Mouse (Mus musculus): ENCODE data around the gene Cenpm. TPM values are rescaled to one million over a fixed set of nuclear protein-coding genes. Genes with fewer than 3 reads are reported as not detected.

The Cenpm gene
- total RNA-seq, 2 experiments from 2014 or later: 2.3 to 11.0 TPM

- ATAC-seq (replicated peaks; ENCODE audit: low FRiP score, poor library complexity, severe bottlenecking): no peak
Observed at GRCm38 (mm10) chr15:82203611-82204351, 40.8 kb downstream of the Cenpm start.

- ATAC-seq (replicated peaks; ENCODE audit: low FRiP score, poor library complexity, severe bottlenecking): no peak
Observed at GRCm38 (mm10) chr15:82203090-82203489, 41.5 kb downstream of the Cenpm start.

GRCm38 (mm10) chr15:82202086-82202485, 42.5 kb downstream of the Cenpm start:
- ATAC-seq (replicated peaks; ENCODE audit: low FRiP score, poor library complexity, severe bottlenecking): no peak

- no peak for ATAC-seq (replicated peaks; ENCODE audit: low FRiP score, poor library complexity, severe bottlenecking)
Observed at GRCm38 (mm10) chr15:82199546-82199945, 45.0 kb downstream of the Cenpm start.

GRCm38 (mm10) chr15:82198342-82198741, 46.2 kb downstream of the Cenpm start:
- ATAC-seq (replicated peaks; ENCODE audit: low FRiP score, poor library complexity, severe bottlenecking): no peak

GRCm38 (mm10) chr15:82197937-82198336, 46.6 kb downstream of the Cenpm start:
- ATAC-seq (replicated peaks; ENCODE audit: low FRiP score, poor library complexity, severe bottlenecking): no peak

GRCm38 (mm10) chr15:82197246-82197750, 47.2 kb downstream of the Cenpm start:
- no peak for ATAC-seq (replicated peaks; ENCODE audit: low FRiP score, poor library complexity, severe bottlenecking)

- ATAC-seq (replicated peaks; ENCODE audit: low FRiP score, poor library complexity, severe bottlenecking): no peak
Observed at GRCm38 (mm10) chr15:82196300-82196699, 48.2 kb downstream of the Cenpm start.

GRCm38 (mm10) chr15:82192617-82193016, 51.9 kb downstream of the Cenpm start:
- no peak for ATAC-seq (replicated peaks; ENCODE audit: low FRiP score, poor library complexity, severe bottlenecking)

GRCm38 (mm10) chr15:82188481-82189240, 55.9 kb downstream of the Cenpm start:
- no peak for ATAC-seq (replicated peaks; ENCODE audit: low FRiP score, poor library complexity, severe bottlenecking)

GRCm38 (mm10) chr15:82187924-82188323, 56.6 kb downstream of the Cenpm start:
- ATAC-seq (replicated peaks; ENCODE audit: low FRiP score, poor library complexity, severe bottlenecking): no peak

GRCm38 (mm10) chr15:82187401-82187800, 57.1 kb downstream of the Cenpm start:
- no peak for ATAC-seq (replicated peaks; ENCODE audit: low FRiP score, poor library complexity, severe bottlenecking)

GRCm38 (mm10) chr15:82186931-82187330, 57.6 kb downstream of the Cenpm start:
- ATAC-seq (replicated peaks; ENCODE audit: low FRiP score, poor library complexity, severe bottlenecking): peak; percentile 23

- peak; percentile 46 for ATAC-seq (replicated peaks; ENCODE audit: low FRiP score, poor library complexity, severe bottlenecking)
Observed at GRCm38 (mm10) chr15:82186131-82186530, 58.4 kb downstream of the Cenpm start.

- ATAC-seq (replicated peaks; ENCODE audit: low FRiP score, poor library complexity, severe bottlenecking): no peak
Observed at GRCm38 (mm10) chr15:82185062-82185783, 59.3 kb downstream of the Cenpm start.

GRCm38 (mm10) chr15:82184656-82185055, 59.9 kb downstream of the Cenpm start:
- ATAC-seq (replicated peaks; ENCODE audit: low FRiP score, poor library complexity, severe bottlenecking): 0 out of 2 replicates have a peak, but pooled peaks have one; percentile 4

- peak; percentile 83 for ATAC-seq (replicated peaks; ENCODE audit: low FRiP score, poor library complexity, severe bottlenecking)
Observed at GRCm38 (mm10) chr15:82184183-82184582, 60.4 kb downstream of the Cenpm start.
